Mouse (Mus musculus) T-cell, adult 2 months (primary cell): ENCODE measurements around the gene Mpzl3.

Source experiments
- DNase-seq: peaks from one replicate; pipeline ENCODE4 v3.0.0; 2022; ENCODE audit warnings: low spot score

Mpzl3 gene

GRCm38 (mm10) chr9:45042947-45043346 is 12.0 kb upstream of the Mpzl3 start:
- DNase-seq: peak; percentile 19

- DNase-seq: no peak
Measured at GRCm38 (mm10) chr9:45046973-45047372, 8.0 kb upstream of the Mpzl3 start.

GRCm38 (mm10) chr9:45048511-45048910 is 6.5 kb upstream of the Mpzl3 start:
- peak; percentile 54 for DNase-seq

- DNase-seq: no peak
Measured at GRCm38 (mm10) chr9:45049731-45050130, 5.3 kb upstream of the Mpzl3 start.

GRCm38 (mm10) chr9:45050301-45050700 is 4.7 kb upstream of the Mpzl3 start:
- DNase-seq: no peak

GRCm38 (mm10) chr9:45058304-45058940 is 3.4 kb downstream of the Mpzl3 start:
- peak; percentile 12 for DNase-seq

- DNase-seq: no peak
Measured at GRCm38 (mm10) chr9:45060151-45060550, 5.2 kb downstream of the Mpzl3 start.

GRCm38 (mm10) chr9:45062677-45063076 is 7.7 kb downstream of the Mpzl3 start:
- DNase-seq: peak; percentile 70

- DNase-seq: no peak
Measured at GRCm38 (mm10) chr9:45064421-45064820, 9.4 kb downstream of the Mpzl3 start.

- DNase-seq: no peak
Measured at GRCm38 (mm10) chr9:45066735-45067134, 11.7 kb downstream of the Mpzl3 start.

GRCm38 (mm10) chr9:45071800-45072199 is 16.8 kb downstream of the Mpzl3 start:
- DNase-seq: no peak

GRCm38 (mm10) chr9:45077859-45078258 is 22.9 kb downstream of the Mpzl3 start:
- DNase-seq: no peak

GRCm38 (mm10) chr9:45079011-45079410 is 24.0 kb downstream of the Mpzl3 start, which contains the start of gene Jaml:
Jaml (plus strand) TSS chr9:45079183.
- DNase-seq: peak; percentile 65

- DNase-seq: no peak
Measured at GRCm38 (mm10) chr9:45083132-45083531, 28.1 kb downstream of the Mpzl3 start.

GRCm38 (mm10) chr9:45084556-45084955 is 29.6 kb downstream of the Mpzl3 start:
- DNase-seq: no peak

GRCm38 (mm10) chr9:45085741-45086690 is 31.0 kb downstream of the Mpzl3 start:
- no peak for DNase-seq

GRCm38 (mm10) chr9:45088040-45088439 is 33.1 kb downstream of the Mpzl3 start:
- DNase-seq: no peak

GRCm38 (mm10) chr9:45090811-45091210 is 35.8 kb downstream of the Mpzl3 start:
- no peak for DNase-seq

- no peak for DNase-seq
Measured at GRCm38 (mm10) chr9:45092641-45093040, 37.7 kb downstream of the Mpzl3 start.

- no peak for DNase-seq
Measured at GRCm38 (mm10) chr9:45095149-45095937, 40.4 kb downstream of the Mpzl3 start.

GRCm38 (mm10) chr9:45097877-45098276 is 42.9 kb downstream of the Mpzl3 start:
- DNase-seq: no peak

- peak; percentile 60 for DNase-seq
Measured at GRCm38 (mm10) chr9:45098426-45098825, 43.4 kb downstream of the Mpzl3 start.
